Mouse (Mus musculus): Measurements from ENCODE around the gene Mycbp2. TPM values are rescaled to one million over a fixed set of nuclear protein-coding genes. Genes with fewer than 3 reads are reported as not detected.

Gene Mycbp2
- total RNA-seq, 1 experiment, result 16.2 TPM

DNA sequence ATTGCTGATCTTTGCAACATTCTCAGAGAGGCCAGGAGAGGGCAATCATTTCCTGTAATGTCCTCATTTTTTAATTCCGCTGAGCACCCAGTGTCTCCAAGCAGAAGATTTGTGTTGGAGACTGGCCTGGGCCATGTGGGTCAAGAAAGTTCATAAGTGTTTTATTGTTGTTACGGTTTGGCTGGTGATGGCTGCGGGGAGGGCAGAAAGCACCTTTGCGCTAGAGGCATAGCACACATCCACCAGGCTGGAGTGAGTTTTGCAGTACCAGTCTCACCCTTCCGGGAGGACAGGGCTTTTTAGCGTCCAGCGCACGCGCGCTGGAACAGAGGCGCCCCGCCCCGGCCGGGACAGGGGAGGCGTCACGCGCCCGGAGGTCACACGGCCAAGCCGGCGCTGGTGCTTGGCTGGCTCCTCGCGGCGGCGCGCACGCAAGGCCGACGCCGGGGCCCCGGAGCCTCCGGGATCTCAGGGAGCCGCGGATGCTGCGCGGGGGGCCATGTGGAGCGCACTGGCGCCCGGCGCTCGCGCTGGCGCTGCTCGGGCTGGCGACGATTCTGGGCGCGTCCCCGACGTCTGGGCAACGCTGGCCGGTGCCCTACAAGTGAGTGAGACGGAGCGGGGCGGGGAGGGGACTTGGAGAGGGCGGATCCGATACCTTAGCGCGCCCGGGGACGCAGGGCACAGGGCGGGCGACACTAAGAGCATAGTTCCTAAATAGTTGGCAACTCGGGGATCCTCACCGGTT is 276.6 kb downstream of the Mycbp2 start, which contains the start of gene Cln5:
Cln5 (plus strand) TSS at position 353 of the 748 bp plus-strand sequence.
- H3K27ac ChIP-seq (ENCODE audit: insufficient read depth, low read depth, low read length, poor library complexity, severe bottlenecking), result peak within 1 kb of the TSS; percentile 74
- TF ChIP-seq HCFC1 (IDR thresholded peaks at IDR 0.05; ENCODE audit: borderline replicate concordance, insufficient read depth, low read length) (0 out of 2 replicates have a peak, but pooled peaks have one; percentile 14), MAFK (IDR thresholded peaks at IDR 0.05; ENCODE audit: insufficient read depth, low read depth, low read length) (no peak)
- H3K9me3 ChIP-seq (ENCODE audit: control insufficient read depth, insufficient read depth, low read depth, low read length), result 0 out of 2 replicates have a peak, but pooled peaks cover 1% of the 10 kb centered on the region
- peak within 1 kb of the TSS; percentile 73 to 98 for H3K4me3 ChIP-seq (ENCODE audit: insufficient read depth in 1 of 2, low read depth in 1 of 2, low read length in 2 of 2, poor library complexity in 1 of 2, severe bottlenecking in 1 of 2)
- H3K9ac ChIP-seq (ENCODE audit: insufficient read depth, low read depth, low read length, poor library complexity, severe bottlenecking), result peak within 1 kb of the TSS; percentile 95
- peaks cover 16% of the 10 kb centered on the region; the same call in 1 of the 2 replicates for H3K36me3 ChIP-seq (ENCODE audit: control insufficient read depth, insufficient read depth, low read length, poor library complexity, severe bottlenecking)
- H3K4me1 ChIP-seq (ENCODE audit: control insufficient read depth in 2 of 2, insufficient read depth in 2 of 2, low read length in 2 of 2, poor library complexity in 1 of 2), result peaks cover 0 to 5% of the 10 kb centered on the region in 2 experiments; a peak in 2 of 4 replicates
- peak; percentile 77 for DNase-seq (ENCODE audit: low read depth, low spot score)
- in situ Hi-C loops (cut with MboI; ENCODE audit: low sequenced_read_pairs in 2 of 2, unreplicated experiment in 2 of 2), result no loop called here

DNA sequence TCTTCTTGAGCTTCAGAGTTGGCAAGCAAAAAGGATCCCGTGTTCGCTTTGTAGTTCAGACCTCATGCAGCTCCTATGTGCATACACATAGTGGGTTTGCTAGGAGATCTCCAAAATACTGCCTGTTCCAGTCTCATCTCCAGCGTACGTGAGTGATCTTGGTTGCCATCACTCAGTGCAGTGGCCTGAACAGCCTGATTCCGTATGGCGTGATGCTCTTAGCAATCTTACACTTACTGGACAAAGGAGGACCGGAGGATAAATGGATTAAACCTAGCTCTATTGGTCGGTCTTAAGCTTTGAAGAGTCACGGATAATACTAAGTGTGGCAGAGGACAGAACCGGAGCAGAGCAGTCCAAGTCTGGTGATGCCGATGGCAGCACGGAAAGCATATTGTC is 277.1 kb downstream of the Mycbp2 start:
- Histone ChIP-seq H3K9ac (ENCODE audit: insufficient read depth, low read depth, low read length, poor library complexity, severe bottlenecking) (peak overlapping the region; percentile 73), H3K27ac (ENCODE audit: insufficient read depth, low read depth, low read length, poor library complexity, severe bottlenecking) (peak overlapping the region; percentile 47; the same call in 1 of the 2 replicates), H3K4me3 (ENCODE audit: insufficient read depth in 1 of 2, low read depth in 1 of 2, low read length in 2 of 2, poor library complexity in 1 of 2, severe bottlenecking in 1 of 2) (peak overlapping the region; percentile 73 to 98), H3K9me3 (ENCODE audit: control insufficient read depth, insufficient read depth, low read depth, low read length) (0 out of 2 replicates have a peak, but pooled peaks cover 1% of the 10 kb centered on the region), H3K4me1 (ENCODE audit: control insufficient read depth in 2 of 2, insufficient read depth in 2 of 2, low read length in 2 of 2, poor library complexity in 1 of 2) (peaks cover 0 to 5% of the 10 kb centered on the region in 2 experiments; a peak in 2 of 4 replicates), H3K36me3 (ENCODE audit: control insufficient read depth, insufficient read depth, low read length, poor library complexity, severe bottlenecking) (peaks cover 16% of the 10 kb centered on the region; the same call in 1 of the 2 replicates)
- no peak for TF ChIP-seq MAFK (IDR thresholded peaks at IDR 0.05; ENCODE audit: insufficient read depth, low read depth, low read length)
- TF ChIP-seq CHD2 (IDR thresholded peaks at IDR 0.05; ENCODE audit: low read depth, low read length), result no peak
- TF ChIP-seq ZNF384 (IDR thresholded peaks at IDR 0.05; ENCODE audit: low read depth, low read length), result no peak
- TF ChIP-seq HCFC1 (IDR thresholded peaks at IDR 0.05; ENCODE audit: borderline replicate concordance, insufficient read depth, low read length), result no peak
- in situ Hi-C loops (cut with MboI; ENCODE audit: low sequenced_read_pairs in 2 of 2, unreplicated experiment in 2 of 2), result no loop called here
- no peak for DNase-seq (ENCODE audit: low read depth, low spot score)

DNA sequence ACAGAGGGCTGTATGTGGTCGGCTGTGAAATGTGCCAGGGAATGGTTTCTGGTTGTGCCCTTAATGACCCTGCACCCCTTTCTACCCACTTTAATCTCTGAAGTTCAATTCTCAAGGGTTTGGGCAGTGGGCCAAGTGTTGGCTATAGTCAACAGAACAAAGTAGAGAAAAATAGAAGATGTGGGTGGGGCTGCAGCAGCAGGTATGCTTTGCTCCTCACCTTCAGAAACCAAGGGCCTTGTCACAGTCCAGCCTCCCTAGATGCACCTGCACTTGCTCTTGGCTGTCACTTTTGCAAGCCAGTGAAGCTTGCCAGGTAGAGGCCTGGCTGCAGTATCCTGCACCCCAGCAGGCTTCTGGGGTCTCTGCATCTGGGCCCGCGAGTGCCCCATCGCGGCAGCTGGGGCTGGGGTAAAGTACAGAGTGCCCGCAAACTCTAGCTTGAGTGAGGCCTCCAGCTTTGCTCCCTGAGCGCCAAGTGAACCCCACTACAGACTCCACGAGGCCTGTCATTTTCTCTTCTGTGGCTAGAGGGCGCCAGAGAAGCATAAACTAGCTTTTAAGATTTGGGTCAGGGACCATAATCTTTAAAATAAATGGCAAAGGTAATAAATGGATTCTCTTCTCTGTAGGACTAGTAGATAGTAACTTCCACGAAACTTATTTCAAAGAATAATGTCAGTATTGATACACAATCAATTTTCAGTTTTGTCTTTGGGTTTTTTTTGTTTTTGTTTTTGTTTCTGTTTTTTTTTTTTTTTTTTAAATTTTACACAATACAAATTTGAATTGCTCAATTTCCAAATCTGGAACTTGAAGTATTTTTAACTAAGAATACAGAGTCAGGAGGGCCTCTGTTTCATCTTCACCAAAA is 281.1 kb downstream of the Mycbp2 start:
- in situ Hi-C loops (cut with MboI; ENCODE audit: low sequenced_read_pairs in 2 of 2, unreplicated experiment in 2 of 2), result no loop called here
- no peaks in the 10 kb centered on the region for H3K36me3 ChIP-seq (ENCODE audit: control insufficient read depth, insufficient read depth, low read length, poor library complexity, severe bottlenecking)
- H3K27ac ChIP-seq (ENCODE audit: insufficient read depth, low read depth, low read length, poor library complexity, severe bottlenecking), result no peak overlapping the region

More for the DNA sequence above, 281.1 kb downstream of the Mycbp2 start:
- peak; percentile 31; the same call in 1 of the 2 replicates for TF ChIP-seq ZC3H11A (IDR thresholded peaks at IDR 0.05; ENCODE audit: borderline replicate concordance, low read depth, low read length)
- TF ChIP-seq CHD2 (IDR thresholded peaks at IDR 0.05; ENCODE audit: low read depth, low read length), result no peak
- TF ChIP-seq ZNF384 (IDR thresholded peaks at IDR 0.05; ENCODE audit: low read depth, low read length), result peak; percentile 52; the same call in 1 of the 2 replicates
- TF ChIP-seq HCFC1 (IDR thresholded peaks at IDR 0.05; ENCODE audit: borderline replicate concordance, insufficient read depth, low read length), result no peak
- no peak for TF ChIP-seq MAFK (IDR thresholded peaks at IDR 0.05; ENCODE audit: insufficient read depth, low read depth, low read length)
- Histone ChIP-seq H3K4me1 (ENCODE audit: control insufficient read depth in 2 of 2, insufficient read depth in 2 of 2, low read length in 2 of 2, poor library complexity in 1 of 2) (peaks cover 0 to 5% of the 10 kb centered on the region in 2 experiments; a peak in 2 of 4 replicates), H3K9ac (ENCODE audit: insufficient read depth, low read depth, low read length, poor library complexity, severe bottlenecking) (no peak overlapping the region), H3K4me3 (ENCODE audit: insufficient read depth in 1 of 2, low read depth in 1 of 2, low read length in 2 of 2, poor library complexity in 1 of 2, severe bottlenecking in 1 of 2) (peak overlapping the region in 1 of 2 experiments; percentile 54; a peak in 2 of 4 replicates), H3K9me3 (ENCODE audit: control insufficient read depth, insufficient read depth, low read depth, low read length) (0 out of 2 replicates have a peak, but pooled peaks cover 1% of the 10 kb centered on the region)
- peak; percentile 69 for DNase-seq (ENCODE audit: low read depth, low spot score)

Other genes with a start within 250 kb of the Mycbp2 start
- 32.6 and 65.0 TPM in 2 replicates for gene Fbxl3, start 247.2 kb downstream of the Mycbp2 start, total RNA-seq (2012; rRNA removed)
- gene Scel, start 166.5 kb upstream of the Mycbp2 start, total RNA-seq (2012; rRNA removed), result 0.49 and 0.95 TPM in 2 replicates